Mouse (Mus musculus) layer of hippocampus, adult 2 months (tissue): ENCODE measurements around the gene Plgrkt. TPM values are rescaled to one million over a fixed set of nuclear protein-coding genes. Genes with fewer than 3 reads are reported as not detected.

Experiments used
- DNase-seq, 2 experiments: peaks; one replicate each; pipeline ENCODE4 v3.0.0; 2022; ENCODE audit warnings: low spot score in 2 of 2
- H3K27ac ChIP-seq: fragments of 200-600 bp; 2 replicates; pipeline ENCODE4 v1.8.1; 2022
- H3K4me3 ChIP-seq: fragments of 200-600 bp; 2 replicates; pipeline ENCODE4 v1.8.1; 2022; ENCODE audit warnings: mild to moderate bottlenecking
- CTCF ChIP-seq: fragments of 200-600 bp; conservative IDR thresholded peaks from 2 replicates; pipeline ENCODE4 v1.8.1; 2022; ENCODE audit warnings: antibody characterized with exemption, mild to moderate bottlenecking, moderate library complexity
- total RNA-seq, 2 experiments: library from RNA; stranded (reverse); gene quantifications; 2 replicates each; pipeline ENCODE4 v1.2.3; 2021

Gene Plgrkt
- total RNA-seq, 2 experiments from 2014 or later: 26.4 to 27.6 TPM

- TF ChIP-seq CTCF: no peak
- Histone ChIP-seq H3K27ac (no peak overlapping the region), H3K4me3 (no peak overlapping the region)
- DNase-seq: no peak
Observed at GRCm38 (mm10) chr19:29396353-29396752, 29.2 kb upstream of the Plgrkt start.

- Histone ChIP-seq H3K27ac (no peak overlapping the region), H3K4me3 (no peak overlapping the region)
- DNase-seq: no peak
- no peak for TF ChIP-seq CTCF
Observed at GRCm38 (mm10) chr19:29394721-29395120, 27.5 kb upstream of the Plgrkt start.

- Histone ChIP-seq H3K4me3 (no peak overlapping the region), H3K27ac (no peak overlapping the region)
- TF ChIP-seq CTCF: no peak
- no peak for DNase-seq
Observed at GRCm38 (mm10) chr19:29393333-29393732, 26.1 kb upstream of the Plgrkt start.

- Histone ChIP-seq H3K4me3 (no peak overlapping the region), H3K27ac (no peak overlapping the region)
- no peak for DNase-seq
- TF ChIP-seq CTCF: no peak
Observed at GRCm38 (mm10) chr19:29391279-29391678, 24.1 kb upstream of the Plgrkt start.

GRCm38 (mm10) chr19:29390483-29390882 is 23.3 kb upstream of the Plgrkt start:
- Histone ChIP-seq H3K4me3 (no peak overlapping the region), H3K27ac (no peak overlapping the region)
- no peak for DNase-seq
- TF ChIP-seq CTCF: no peak

- no peak for DNase-seq
- H3K4me3 ChIP-seq: no peak overlapping the region
- no peak overlapping the region for H3K27ac ChIP-seq
- TF ChIP-seq CTCF: no peak
Observed at GRCm38 (mm10) chr19:29388818-29389217, 21.6 kb upstream of the Plgrkt start.

GRCm38 (mm10) chr19:29385822-29386221 is 18.6 kb upstream of the Plgrkt start:
- no peak for DNase-seq
- no peak for TF ChIP-seq CTCF

GRCm38 (mm10) chr19:29384994-29385393 is 17.8 kb upstream of the Plgrkt start:
- TF ChIP-seq CTCF: no peak

More at GRCm38 (mm10) chr19:29385822-29386221, 18.6 kb upstream of the Plgrkt start:
- Histone ChIP-seq H3K27ac (no peak overlapping the region), H3K4me3 (no peak overlapping the region)

GRCm38 (mm10) chr19:29384412-29384811 is 17.2 kb upstream of the Plgrkt start:
- Histone ChIP-seq H3K4me3 (no peak overlapping the region), H3K27ac (no peak overlapping the region)
- DNase-seq: no peak
- TF ChIP-seq CTCF: no peak

More at GRCm38 (mm10) chr19:29384994-29385393, 17.8 kb upstream of the Plgrkt start:
- no peak for DNase-seq
- Histone ChIP-seq H3K4me3 (no peak overlapping the region), H3K27ac (no peak overlapping the region)

GRCm38 (mm10) chr19:29383368-29383767 is 16.2 kb upstream of the Plgrkt start:
- Histone ChIP-seq H3K4me3 (no peak overlapping the region), H3K27ac (no peak overlapping the region)
- DNase-seq: no peak
- no peak for TF ChIP-seq CTCF

GRCm38 (mm10) chr19:29379839-29380603 is 12.8 kb upstream of the Plgrkt start:
- no peak overlapping the region for H3K4me3 ChIP-seq
- no peak for TF ChIP-seq CTCF
- no peak for DNase-seq
- no peak overlapping the region for H3K27ac ChIP-seq

- no peak overlapping the region for H3K27ac ChIP-seq
- no peak overlapping the region for H3K4me3 ChIP-seq
- TF ChIP-seq CTCF: no peak
- no peak for DNase-seq
Observed at GRCm38 (mm10) chr19:29376382-29376781, 9.2 kb upstream of the Plgrkt start.

GRCm38 (mm10) chr19:29374947-29375346 is 7.8 kb upstream of the Plgrkt start:
- Histone ChIP-seq H3K27ac (no peak overlapping the region), H3K4me3 (no peak overlapping the region)
- no peak for DNase-seq
- TF ChIP-seq CTCF: no peak

- TF ChIP-seq CTCF: no peak
- Histone ChIP-seq H3K4me3 (peak overlapping the region; percentile 30; the same call in 1 of the 2 replicates), H3K27ac (no peak overlapping the region)
- no peak for DNase-seq
Observed at GRCm38 (mm10) chr19:29373438-29373837, 6.2 kb upstream of the Plgrkt start.
